Mouse (Mus musculus) MEL (cell line): ENCODE measurements around the gene Abcc6. TPM values are rescaled to one million over a fixed set of nuclear protein-coding genes. Genes with fewer than 3 reads are reported as not detected.

Source experiments
- DNase-seq: peaks from one replicate; pipeline ENCODE4 v3.0.0; 2011; ENCODE audit warnings: low read depth, low spot score
- H3K27ac ChIP-seq: 2 replicates; pipeline ENCODE4 v1.5.1; 2012; ENCODE audit warnings: low read depth, mild to moderate bottlenecking, control low read depth, low read length, moderate library complexity; ENCODE audit not compliant: control insufficient read depth
- H3K27me3 ChIP-seq, 2 experiments: fragments of 150-350 bp in 1 of 2; sonication (generic) in 1 of 2; 2 replicates each; pipeline ENCODE4 v1.6.1; 2012; ENCODE audit warnings: low read length in 2 of 2, mild to moderate bottlenecking in 2 of 2, improper control_type of control experiment in 1 of 2, moderate library complexity in 1 of 2; ENCODE audit not compliant: insufficient read depth in 2 of 2, control insufficient read depth in 1 of 2
- H3K36me3 ChIP-seq, 2 experiments: 2 replicates each; pipeline ENCODE4 v1.6.1; 2012 to 2014; ENCODE audit warnings: low read length in 2 of 2, improper control_type of control experiment in 1 of 2, inconsistent platforms in 1 of 2, mild to moderate bottlenecking in 1 of 2; ENCODE audit not compliant: insufficient read depth in 2 of 2, control insufficient read depth in 1 of 2
- H3K4me1 ChIP-seq, 2 experiments: fragments of 150-350 bp in 1 of 2; sonication (generic) in 1 of 2; 2 replicates each; pipeline ENCODE4 v1.6.1; 2012; ENCODE audit warnings: low read length in 2 of 2, improper control_type of control experiment in 1 of 2, mild to moderate bottlenecking in 1 of 2; ENCODE audit not compliant: insufficient read depth in 2 of 2, control insufficient read depth in 1 of 2
- H3K4me3 ChIP-seq, 2 experiments: fragments of 150-350 bp in 1 of 2; sonication (generic) in 1 of 2; 2 replicates each; pipeline ENCODE4 v1.5.1; 2012; ENCODE audit warnings: low read depth in 2 of 2, low read length in 2 of 2, mild to moderate bottlenecking in 2 of 2, moderate library complexity in 2 of 2, control low read depth in 1 of 2, improper control_type of control experiment in 1 of 2; ENCODE audit not compliant: control insufficient read depth in 1 of 2, insufficient read depth in 1 of 2
- H3K79me2 ChIP-seq: 2 replicates; pipeline ENCODE4 v1.6.1; 2012; ENCODE audit warnings: mild to moderate bottlenecking, low read length, moderate library complexity; ENCODE audit not compliant: control insufficient read depth, poor library complexity, insufficient read depth
- H3K9ac ChIP-seq: 2 replicates; pipeline ENCODE4 v1.6.1; 2012; ENCODE audit warnings: low read depth, mild to moderate bottlenecking, control low read depth, low read length, moderate library complexity; ENCODE audit not compliant: control insufficient read depth, poor library complexity, severe bottlenecking
- H3K9me3 ChIP-seq: fragments of 150-350 bp; sonication (generic); replicated peaks from 2 replicates; pipeline ENCODE4 v1.6.1; 2012; ENCODE audit warnings: mild to moderate bottlenecking, low read length, improper control_type of control experiment, moderate library complexity; ENCODE audit not compliant: insufficient read depth
- CHD2 ChIP-seq: IDR thresholded peaks from 2 replicates; pipeline ENCODE4 v1.6.1; 2011; ENCODE audit warnings: low read length, improper control_type of control experiment
- E2F4 ChIP-seq: IDR thresholded peaks from 2 replicates; pipeline ENCODE4 v1.6.1; 2011; ENCODE audit warnings: low read depth, low read length, improper control_type of control experiment, borderline replicate concordance
- ETS1 ChIP-seq: IDR thresholded peaks from 2 replicates; pipeline ENCODE4 v1.6.1; 2012; ENCODE audit warnings: low read depth, mild to moderate bottlenecking, inconsistent platforms, low read length, improper control_type of control experiment, moderate library complexity
- GABPA ChIP-seq: IDR thresholded peaks from 2 replicates; pipeline ENCODE4 v1.6.1; 2012; ENCODE audit warnings: low read depth, mild to moderate bottlenecking, inconsistent platforms, low read length, improper control_type of control experiment, moderate library complexity
- MAFK ChIP-seq: IDR thresholded peaks from 2 replicates; pipeline ENCODE4 v1.6.1; 2011; ENCODE audit warnings: low read depth, mild to moderate bottlenecking, low read length, improper control_type of control experiment, borderline replicate concordance
- MAX ChIP-seq: IDR thresholded peaks from 2 replicates; pipeline ENCODE4 v1.6.1; 2011; ENCODE audit warnings: low read length, improper control_type of control experiment
- MAZ ChIP-seq: IDR thresholded peaks from 2 replicates; pipeline ENCODE4 v1.6.1; 2012; ENCODE audit warnings: low read depth, mild to moderate bottlenecking, inconsistent platforms, low read length, improper control_type of control experiment
- MYB ChIP-seq: IDR thresholded peaks from 2 replicates; pipeline ENCODE4 v1.6.1; 2011; ENCODE audit warnings: mild to moderate bottlenecking, low read depth, low read length, improper control_type of control experiment
- MYC ChIP-seq: IDR thresholded peaks from 2 replicates; pipeline ENCODE4 v1.6.1; 2011; ENCODE audit warnings: low read depth, mild to moderate bottlenecking, low read length, improper control_type of control experiment, moderate library complexity
- NELFE ChIP-seq: IDR thresholded peaks from 2 replicates; pipeline ENCODE4 v1.6.1; 2011; ENCODE audit warnings: low read depth, low read length, improper control_type of control experiment
- NRF1 ChIP-seq: IDR thresholded peaks from 2 replicates; pipeline ENCODE4 v1.6.1; 2014; ENCODE audit warnings: low read depth, mild to moderate bottlenecking, inconsistent platforms, low read length, improper control_type of control experiment, moderate library complexity; ENCODE audit not compliant: poor library complexity, insufficient read depth, severe bottlenecking
- POLR2A ChIP-seq, 2 experiments: IDR thresholded peaks; 2 replicates each; pipeline ENCODE4 v1.6.1; 2011 to 2012; ENCODE audit warnings: low read length in 2 of 2, mild to moderate bottlenecking in 2 of 2, control low read depth in 1 of 2, improper control_type of control experiment in 1 of 2, low read depth in 1 of 2, moderate library complexity in 1 of 2; ENCODE audit not compliant: control insufficient read depth in 1 of 2, insufficient read depth in 1 of 2, poor library complexity in 1 of 2
- POLR2AphosphoS2 ChIP-seq: IDR thresholded peaks from 2 replicates; pipeline ENCODE4 v1.6.1; 2011; ENCODE audit warnings: low read length, improper control_type of control experiment
- RAD21 ChIP-seq: IDR thresholded peaks from 2 replicates; pipeline ENCODE4 v1.6.1; 2011; ENCODE audit warnings: mild to moderate bottlenecking, low read depth, low read length, improper control_type of control experiment
- TCF12 ChIP-seq: IDR thresholded peaks from 2 replicates; pipeline ENCODE4 v1.6.1; 2014; ENCODE audit warnings: low read depth, mild to moderate bottlenecking, inconsistent platforms, low read length, improper control_type of control experiment, moderate library complexity
- UBTF ChIP-seq: IDR thresholded peaks from 2 replicates; pipeline ENCODE4 v1.6.1; 2012; ENCODE audit warnings: low read depth, mild to moderate bottlenecking, inconsistent platforms, low read length, improper control_type of control experiment, moderate library complexity, borderline replicate concordance; ENCODE audit not compliant: insufficient read depth
- USF1 ChIP-seq: IDR thresholded peaks from 2 replicates; pipeline ENCODE4 v1.6.1; 2014; ENCODE audit warnings: low read depth, mild to moderate bottlenecking, inconsistent platforms, low read length, improper control_type of control experiment, moderate library complexity
- USF2 ChIP-seq, 2 experiments: IDR thresholded peaks; 2 replicates each; pipeline ENCODE4 v1.6.1; 2011 to 2012; ENCODE audit warnings: improper control_type of control experiment in 2 of 2, low read length in 2 of 2, borderline replicate concordance in 1 of 2, inconsistent platforms in 1 of 2, low read depth in 1 of 2, mild to moderate bottlenecking in 1 of 2; ENCODE audit not compliant: insufficient read depth in 1 of 2
- ZC3H11A ChIP-seq: IDR thresholded peaks from 2 replicates; pipeline ENCODE4 v1.6.1; 2012; ENCODE audit warnings: low read depth, mild to moderate bottlenecking, inconsistent platforms, low read length, improper control_type of control experiment
- ZMIZ1 ChIP-seq: IDR thresholded peaks from 2 replicates; pipeline ENCODE4 v1.6.1; 2012; ENCODE audit warnings: low read depth, mild to moderate bottlenecking, inconsistent platforms, low read length, improper control_type of control experiment, moderate library complexity
- polyA plus RNA-seq, 2 experiments: library from polyadenylated mRNA; stranded (reverse) in 1 of 2; unstranded in 1 of 2; fragments of >175 nt in 1 of 2; fragments of >200 nt in 1 of 2; gene quantifications; 2 replicates each; pipeline versions ENCODE4 v1.2.1 to v1.2.4; 2012; ENCODE audit warnings: low replicate concordance in 2 of 2, low read depth in 1 of 2; ENCODE audit not compliant: insufficient read length in 2 of 2, insufficient read depth in 1 of 2, missing spikeins in 1 of 2
- total RNA-seq: library from RNA; depleted of rRNA; stranded (reverse); fragments of 300-350 nt; gene quantifications from 2 replicates; pipeline ENCODE4 v1.2.3, GENCODE M21; 2012

Abcc6 gene
- total and polyA plus RNA-seq, 3 experiments = 0.04 to 0.12 TPM; not detected in 1

GRCm38 (mm10) chr7:45981612-45982011, 48.5 kb downstream of the Abcc6 start:
- TF ChIP-seq RAD21 = no peak
- TF ChIP-seq MAZ = no peak
- TF ChIP-seq CHD2 = no peak
- TF ChIP-seq NRF1 = no peak
- TF ChIP-seq E2F4 = no peak
- no peak for TF ChIP-seq NELFE
- no peak for TF ChIP-seq TCF12
- no peak for TF ChIP-seq POLR2A (IDR thresholded peaks at IDR 0.05; ENCODE audit: control insufficient read depth in 1 of 2, insufficient read depth in 1 of 2, low read depth in 1 of 2, low read length in 2 of 2, poor library complexity in 1 of 2)
- TF ChIP-seq UBTF = no peak
- no peak for TF ChIP-seq ETS1
- TF ChIP-seq ZC3H11A = no peak
- no peak for TF ChIP-seq ZMIZ1
- TF ChIP-seq MYB = no peak
- no peak for TF ChIP-seq USF2 (IDR thresholded peaks at IDR 0.05; ENCODE audit: borderline replicate concordance in 1 of 2, insufficient read depth in 1 of 2, low read depth in 1 of 2, low read length in 2 of 2)
- no peak for TF ChIP-seq GABPA
- TF ChIP-seq POLR2AphosphoS2 = no peak
- no peak for TF ChIP-seq USF1
- no peak for DNase-seq
- H3K79me2 ChIP-seq = no peaks in the 10 kb centered on the region
- no peak overlapping the region for H3K4me3 ChIP-seq
- H3K36me3 ChIP-seq = no peaks in the 10 kb centered on the region
- H3K27me3 ChIP-seq = no peaks in the 10 kb centered on the region; a peak in 1 of 4 replicates
- H3K9me3 ChIP-seq = no peaks in the 10 kb centered on the region
- no peaks in the 10 kb centered on the region for H3K4me1 ChIP-seq
- H3K9ac ChIP-seq = no peak overlapping the region
- no peak overlapping the region for H3K27ac ChIP-seq

GRCm38 (mm10) chr7:45974512-45974911, 55.6 kb downstream of the Abcc6 start:
- DNase-seq = peak; percentile 18
- Histone ChIP-seq H3K27ac (no peak overlapping the region), H3K9me3 (no peaks in the 10 kb centered on the region)
- TF ChIP-seq TCF12 (no peak), MAX (no peak), MYC (no peak), MAFK (no peak)
- TF ChIP-seq, all 39 proteins: peak for 0
- no peaks in the 10 kb centered on the region; a peak in 2 of 4 replicates for H3K27me3 ChIP-seq
- no peaks in the 10 kb centered on the region for H3K4me1 ChIP-seq
- H3K4me3 ChIP-seq = no peak overlapping the region
- H3K9ac ChIP-seq = no peak overlapping the region
- H3K79me2 ChIP-seq = no peaks in the 10 kb centered on the region
- H3K36me3 ChIP-seq = no peaks in the 10 kb centered on the region
